Mouse (Mus musculus) brain, embryonic 18.5 days (tissue): ENCODE data around the gene P2ry14.
"Not testable (repeated sequence)": the region's sequence is repeated elsewhere in the genome, so short reads cannot be mapped to it uniquely, and the experiment has no call there.

ENCODE experiments used
- DNase-seq: peaks from one replicate; pipeline ENCODE4 v3.0.0-alpha.2; 2012; ENCODE audit warnings: low read depth, low spot score

P2ry14 gene

GRCm38 (mm10) chr3:59141507-59142305, 11.7 kb downstream of the P2ry14 start:
- DNase-seq, result no peak

GRCm38 (mm10) chr3:59140941-59141340, 12.5 kb downstream of the P2ry14 start:
- DNase-seq, result not testable (repeated sequence)

- no peak for DNase-seq
Observed at GRCm38 (mm10) chr3:59140115-59140514, 13.3 kb downstream of the P2ry14 start.

- no peak for DNase-seq
Observed at GRCm38 (mm10) chr3:59139651-59140051, 13.8 kb downstream of the P2ry14 start.

GRCm38 (mm10) chr3:59138946-59139468, 14.4 kb downstream of the P2ry14 start:
- DNase-seq, result no peak

- no peak for DNase-seq
Observed at GRCm38 (mm10) chr3:59135911-59136653, 17.3 kb downstream of the P2ry14 start.

GRCm38 (mm10) chr3:59133189-59133588, 20.2 kb downstream of the P2ry14 start:
- no peak for DNase-seq

GRCm38 (mm10) chr3:59131966-59132365, 21.5 kb downstream of the P2ry14 start:
- no peak for DNase-seq

- DNase-seq, result no peak
Observed at GRCm38 (mm10) chr3:59131081-59131480, 22.3 kb downstream of the P2ry14 start.

GRCm38 (mm10) chr3:59130431-59130830, 23.0 kb downstream of the P2ry14 start:
- DNase-seq, result no peak

GRCm38 (mm10) chr3:59129547-59129946, 23.9 kb downstream of the P2ry14 start:
- no peak for DNase-seq

GRCm38 (mm10) chr3:59128681-59129080, 24.7 kb downstream of the P2ry14 start:
- DNase-seq, result no peak

- DNase-seq, result no peak
Observed at GRCm38 (mm10) chr3:59125783-59126555, 27.4 kb downstream of the P2ry14 start.

GRCm38 (mm10) chr3:59125022-59125421, 28.4 kb downstream of the P2ry14 start:
- DNase-seq, result no peak

- no peak for DNase-seq
Observed at GRCm38 (mm10) chr3:59121780-59122449, 31.5 kb downstream of the P2ry14 start.

- no peak for DNase-seq
Observed at GRCm38 (mm10) chr3:59121067-59121730, 32.2 kb downstream of the P2ry14 start.

- no peak for DNase-seq
Observed at GRCm38 (mm10) chr3:59113973-59114517, 39.4 kb downstream of the P2ry14 start.

GRCm38 (mm10) chr3:59113291-59113690, 40.1 kb downstream of the P2ry14 start:
- DNase-seq, result not testable (repeated sequence)

GRCm38 (mm10) chr3:59111944-59112343, 41.5 kb downstream of the P2ry14 start:
- DNase-seq, result no peak

GRCm38 (mm10) chr3:59109834-59110233, 43.6 kb downstream of the P2ry14 start:
- DNase-seq, result not testable (repeated sequence)
